Mouse (Mus musculus) lung, postnatal 36 days (tissue): Measurements from ENCODE around the gene Rbfox1.

ENCODE experiments used
- DNase-seq: peaks from one replicate; pipeline ENCODE4 v3.0.0; 2022; ENCODE audit warnings: mixed read lengths

Rbfox1 gene

GRCm38 (mm10) chr16:5992045-5993011 is 107.2 kb downstream of the Rbfox1 start:
- DNase-seq, result no peak

- DNase-seq, result no peak
Observed at GRCm38 (mm10) chr16:5997136-5997535, 112.0 kb downstream of the Rbfox1 start.

GRCm38 (mm10) chr16:5997651-5998050 is 112.5 kb downstream of the Rbfox1 start:
- DNase-seq, result no peak

- DNase-seq, result no peak
Observed at GRCm38 (mm10) chr16:6000016-6000415, 114.9 kb downstream of the Rbfox1 start.

- no peak for DNase-seq
Observed at GRCm38 (mm10) chr16:6006996-6007395, 121.8 kb downstream of the Rbfox1 start.

- no peak for DNase-seq
Observed at GRCm38 (mm10) chr16:6012853-6013252, 127.7 kb downstream of the Rbfox1 start.

GRCm38 (mm10) chr16:6018639-6019038 is 133.5 kb downstream of the Rbfox1 start:
- DNase-seq, result peak; percentile 42

GRCm38 (mm10) chr16:6019361-6019760 is 134.2 kb downstream of the Rbfox1 start:
- DNase-seq, result no peak

- DNase-seq, result no peak
Observed at GRCm38 (mm10) chr16:6031280-6031679, 146.1 kb downstream of the Rbfox1 start.

GRCm38 (mm10) chr16:6032563-6032962 is 147.4 kb downstream of the Rbfox1 start:
- no peak for DNase-seq

- no peak for DNase-seq
Observed at GRCm38 (mm10) chr16:6034876-6035275, 149.7 kb downstream of the Rbfox1 start.

- DNase-seq, result no peak
Observed at GRCm38 (mm10) chr16:6037009-6037408, 151.9 kb downstream of the Rbfox1 start.

- DNase-seq, result no peak
Observed at GRCm38 (mm10) chr16:6042766-6043165, 157.6 kb downstream of the Rbfox1 start.

GRCm38 (mm10) chr16:6048601-6049000 is 163.4 kb downstream of the Rbfox1 start:
- no peak for DNase-seq

- DNase-seq, result no peak
Observed at GRCm38 (mm10) chr16:6062495-6062894, 177.3 kb downstream of the Rbfox1 start.

GRCm38 (mm10) chr16:6065481-6065880 is 180.3 kb downstream of the Rbfox1 start:
- no peak for DNase-seq

GRCm38 (mm10) chr16:6075442-6076050 is 190.4 kb downstream of the Rbfox1 start:
- no peak for DNase-seq

- DNase-seq, result no peak
Observed at GRCm38 (mm10) chr16:6079017-6079416, 193.9 kb downstream of the Rbfox1 start.

GRCm38 (mm10) chr16:6084701-6085365 is 199.7 kb downstream of the Rbfox1 start:
- no peak for DNase-seq

- no peak for DNase-seq
Observed at GRCm38 (mm10) chr16:6086200-6086599, 201.0 kb downstream of the Rbfox1 start.

GRCm38 (mm10) chr16:6091326-6092123 is 206.4 kb downstream of the Rbfox1 start:
- no peak for DNase-seq

- no peak for DNase-seq
Observed at GRCm38 (mm10) chr16:6095604-6096372, 210.6 kb downstream of the Rbfox1 start.
